Mouse (Mus musculus): ENCODE results near the gene Slc35a2. TPM values are rescaled to one million over a fixed set of nuclear protein-coding genes. Genes with fewer than 3 reads are reported as not detected.
"Not testable (repeated sequence)": the region's sequence is repeated elsewhere in the genome, so short reads cannot be mapped to it uniquely, and the experiment has no call there.

Slc35a2 gene
- polyA plus RNA-seq, 1 experiment from 2014 or later: 42.3 TPM

- Histone ChIP-seq H3K27me3 (no peaks in the 10 kb centered on the region), H3K27ac (no peak overlapping the region), H3K9ac (no peak overlapping the region), H3K4me1 (replicated peaks) (no peaks in the 10 kb centered on the region), H3K9me3 (no peaks in the 10 kb centered on the region), H3K36me3 (peaks cover 8% of the 10 kb centered on the region), H3K4me3 (no peak overlapping the region), H3K4me2 (no peak overlapping the region)
- WGBS: 100% methylated on average over 1 of the region's 1 CpGs
- ATAC-seq (ENCODE audit: low FRiP score): no peak
Measured at GRCm38 (mm10) chrX:7867141-7867540, 16.7 kb upstream of the Slc35a2 start.

GRCm38 (mm10) chrX:7868506-7868905 is 15.3 kb upstream of the Slc35a2 start:
- H3K4me1 ChIP-seq (replicated peaks): no peaks in the 10 kb centered on the region
- H3K27ac ChIP-seq: no peak overlapping the region
- no peak for ATAC-seq (ENCODE audit: low FRiP score)
- no peak overlapping the region for H3K9ac ChIP-seq
- no peak overlapping the region for H3K4me2 ChIP-seq
- no peaks in the 10 kb centered on the region for H3K27me3 ChIP-seq
- no peaks in the 10 kb centered on the region for H3K9me3 ChIP-seq
- peaks cover 21% of the 10 kb centered on the region for H3K36me3 ChIP-seq
- WGBS: 41% methylated on average over 2 of the region's 2 CpGs
- H3K4me3 ChIP-seq: no peak overlapping the region

DNA sequence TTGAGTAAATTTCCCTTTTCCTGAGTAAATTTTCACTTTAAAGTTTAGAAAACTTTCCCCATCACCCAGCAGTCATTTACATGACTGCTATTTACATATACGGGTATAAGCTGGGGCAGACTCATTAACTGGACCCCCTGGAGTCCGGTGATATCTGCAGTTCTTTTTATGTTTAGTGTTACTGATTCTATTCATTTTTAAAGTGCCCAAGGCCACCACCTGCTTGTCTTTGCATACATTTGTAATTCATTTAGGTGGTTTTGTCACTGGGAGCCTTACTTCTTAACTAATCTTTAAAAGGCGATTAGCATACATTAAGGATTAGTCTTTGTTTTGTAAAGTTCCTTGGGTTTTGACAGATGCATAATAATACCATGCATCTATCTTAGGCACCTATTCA is 14.0 kb upstream of the Slc35a2 start:
- H3K4me3 ChIP-seq: no peak overlapping the region
- H3K27ac ChIP-seq: no peak overlapping the region
- 42% methylated on average over 3 of the region's 3 CpGs for WGBS
- no peaks in the 10 kb centered on the region for H3K9me3 ChIP-seq
- no peak for ATAC-seq (ENCODE audit: low FRiP score)
- H3K4me2 ChIP-seq: no peak overlapping the region
- no peaks in the 10 kb centered on the region for H3K4me1 ChIP-seq (replicated peaks)
- no peaks in the 10 kb centered on the region for H3K27me3 ChIP-seq
- peaks cover 31% of the 10 kb centered on the region for H3K36me3 ChIP-seq
- H3K9ac ChIP-seq: no peak overlapping the region

DNA sequence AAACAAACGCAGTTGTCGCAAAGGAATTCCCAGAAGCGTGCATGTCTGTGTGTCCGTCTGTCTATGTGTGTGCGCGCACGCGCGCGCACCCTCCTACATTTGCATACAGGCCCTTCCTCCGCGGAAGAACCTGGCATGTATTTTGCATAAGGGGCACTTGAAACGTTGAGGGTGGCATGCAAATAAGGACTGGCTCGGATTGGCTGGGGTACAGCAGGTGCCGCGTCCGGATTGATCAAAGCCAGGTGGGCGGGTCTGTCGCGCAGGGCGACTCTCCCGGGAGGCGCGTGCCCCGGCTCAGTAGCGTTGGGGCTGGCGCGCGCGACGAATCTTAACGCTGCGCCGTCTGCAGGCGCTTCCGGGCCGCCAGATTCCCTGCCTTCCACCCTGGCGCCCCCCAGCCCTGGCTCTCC is 5.8 kb upstream of the Slc35a2 start, which contains the start of gene Pim2:
Gene Pim2 (plus strand): TSS at position 256 of the 413 bp plus-strand sequence.
- H3K9me3 ChIP-seq: no peaks in the 10 kb centered on the region
- 27% methylated on average over 37 of the region's 38 CpGs for WGBS

GRCm38 (mm10) chrX:7878495-7878894 is 5.3 kb upstream of the Slc35a2 start:
- Histone ChIP-seq H3K9me3 (no peaks in the 10 kb centered on the region), H3K9ac (peak overlapping the region; percentile 72), H3K4me3 (peak overlapping the region; percentile 50), H3K27ac (peak overlapping the region; percentile 76; the same call in 1 of the 2 replicates), H3K4me2 (peak overlapping the region; percentile 71), H3K27me3 (no peaks in the 10 kb centered on the region), H3K36me3 (peaks cover 15% of the 10 kb centered on the region), H3K4me1 (replicated peaks) (peaks cover 19% of the 10 kb centered on the region)
- peak; percentile 37 for ATAC-seq (ENCODE audit: low FRiP score)
- 15% methylated on average over 21 of the region's 21 CpGs for WGBS

More for the DNA sequence above, 5.8 kb upstream of the Slc35a2 start, which contains the start of gene Pim2:
- H3K4me2 ChIP-seq: peak within 1 kb of the TSS; percentile 71
- H3K4me1 ChIP-seq (replicated peaks): peaks cover 19% of the 10 kb centered on the region
- peak within 1 kb of the TSS; percentile 72 for H3K9ac ChIP-seq
- H3K4me3 ChIP-seq: peak within 1 kb of the TSS; percentile 50
- peak within 1 kb of the TSS; percentile 76 for H3K27ac ChIP-seq
- H3K36me3 ChIP-seq: peaks cover 19% of the 10 kb centered on the region
- ATAC-seq (ENCODE audit: low FRiP score): peak; percentile 92
- no peaks in the 10 kb centered on the region for H3K27me3 ChIP-seq

DNA sequence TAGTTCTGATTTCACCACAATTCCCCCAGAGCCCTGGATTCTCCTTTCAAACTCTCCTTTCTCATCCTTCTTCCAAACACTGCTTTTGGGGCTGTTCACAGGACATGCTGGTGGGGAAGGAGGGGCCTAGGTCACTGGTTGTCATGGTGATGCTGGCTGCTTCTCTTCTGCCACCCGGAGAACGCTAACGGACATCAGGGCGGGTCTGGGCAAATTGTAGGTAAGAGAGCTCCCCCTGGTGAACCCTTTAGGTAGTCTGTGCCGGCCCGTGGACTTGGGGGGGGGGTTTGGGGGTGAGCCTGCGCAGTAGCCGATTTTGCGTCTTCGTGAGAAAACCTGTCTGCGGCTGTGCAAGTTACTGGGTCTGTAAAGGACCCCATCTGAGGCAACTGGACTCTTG is 4.0 kb upstream of the Slc35a2 start:
- H3K4me2 ChIP-seq: peak overlapping the region; percentile 71
- H3K36me3 ChIP-seq: peaks cover 5% of the 10 kb centered on the region; the same call in 1 of the 2 replicates
- peak overlapping the region; percentile 50 for H3K4me3 ChIP-seq
- H3K27me3 ChIP-seq: no peaks in the 10 kb centered on the region
- 0 out of 2 replicates have a peak overlapping the region, but pooled peaks have one; percentile 23 for H3K27ac ChIP-seq
- H3K9ac ChIP-seq: peak overlapping the region; percentile 46; the same call in 1 of the 2 replicates
- peak; percentile 47 for ATAC-seq (ENCODE audit: low FRiP score)
- H3K9me3 ChIP-seq: no peaks in the 10 kb centered on the region
- peaks cover 21% of the 10 kb centered on the region for H3K4me1 ChIP-seq (replicated peaks)
- WGBS: 31% methylated on average over 10 of the region's 11 CpGs

GRCm38 (mm10) chrX:7898211-7898610 is 14.4 kb downstream of the Slc35a2 start:
- 29% methylated on average over 13 of the region's 13 CpGs for WGBS
- Histone ChIP-seq H3K4me1 (replicated peaks) (peaks cover 10% of the 10 kb centered on the region), H3K4me3 (peak overlapping the region; percentile 51), H3K27ac (peak overlapping the region; percentile 90), H3K9me3 (no peaks in the 10 kb centered on the region; the same call in 1 of the 2 replicates), H3K9ac (peak overlapping the region; percentile 69), H3K36me3 (peaks cover 21% of the 10 kb centered on the region), H3K4me2 (peak overlapping the region; percentile 59), H3K27me3 (no peaks in the 10 kb centered on the region)
- ATAC-seq (ENCODE audit: low FRiP score): no peak

DNA sequence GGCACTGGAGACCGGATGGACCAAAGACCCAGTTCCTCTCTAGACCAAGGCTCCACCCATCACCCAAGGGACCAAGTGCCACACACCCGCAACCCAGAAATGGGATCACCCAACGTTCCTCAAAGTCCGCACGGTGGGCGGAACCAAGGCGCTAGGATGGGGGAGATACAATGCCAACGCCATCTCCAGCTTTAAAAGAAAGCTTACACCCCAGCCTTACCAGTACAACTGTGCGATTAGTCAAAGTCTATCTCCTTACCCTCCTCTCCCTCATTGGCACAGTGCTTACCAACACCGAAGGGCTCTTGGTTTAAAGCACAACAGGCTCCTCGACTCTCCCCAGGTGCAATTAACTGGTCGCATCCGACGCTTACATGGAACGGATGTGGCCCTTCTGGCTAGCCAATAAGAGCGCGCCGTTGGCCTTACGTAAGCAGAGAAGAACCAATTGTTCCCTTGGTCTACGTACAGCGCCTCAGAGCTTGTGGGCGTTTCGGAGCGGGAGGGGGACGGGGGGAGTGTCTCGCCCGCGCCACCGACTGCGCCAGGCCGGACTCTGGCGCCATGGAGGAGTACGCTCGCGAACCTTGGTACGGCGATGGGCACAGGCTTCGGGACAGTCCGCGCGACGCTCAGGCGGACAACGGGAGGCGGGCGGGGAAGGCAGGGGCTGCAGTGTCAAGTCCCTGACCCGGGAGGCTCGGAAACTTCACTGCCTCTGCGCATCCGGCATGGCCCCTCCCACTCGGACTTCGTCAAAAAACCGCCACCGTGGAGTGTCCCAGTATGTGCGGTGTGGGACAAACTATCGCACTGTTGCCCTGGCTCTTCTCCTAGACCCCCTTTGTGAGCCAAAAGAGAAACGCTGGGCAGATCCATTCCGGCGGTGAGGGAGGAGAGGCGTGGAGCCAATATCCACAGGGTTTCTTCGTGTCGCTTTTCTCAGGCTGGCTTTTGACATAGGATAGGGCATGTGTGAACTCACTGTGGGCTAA is 15.3 kb downstream of the Slc35a2 start, which contains the start of the genes Pqbp1 and Timm17b:
Gene Pqbp1 (minus strand): TSS at position 390 of the 995 bp plus-strand sequence.
Gene Timm17b (plus strand): TSS at position 478 of the 995 bp plus-strand sequence.
- no peaks in the 10 kb centered on the region; the same call in 1 of the 2 replicates for H3K9me3 ChIP-seq
- H3K9ac ChIP-seq: peak within 1 kb of the TSS; percentile 73
- peak; percentile 99 for ATAC-seq (ENCODE audit: low FRiP score)
- WGBS: 14% methylated on average over 56 of the region's 62 CpGs
- H3K27ac ChIP-seq: peak within 1 kb of the TSS; percentile 90
- peaks cover 13% of the 10 kb centered on the region for H3K36me3 ChIP-seq
- H3K27me3 ChIP-seq: no peaks in the 10 kb centered on the region
- H3K4me2 ChIP-seq: peak within 1 kb of the TSS; percentile 59
- peaks cover 10% of the 10 kb centered on the region for H3K4me1 ChIP-seq (replicated peaks)
- peak within 1 kb of the TSS; percentile 51 for H3K4me3 ChIP-seq

DNA sequence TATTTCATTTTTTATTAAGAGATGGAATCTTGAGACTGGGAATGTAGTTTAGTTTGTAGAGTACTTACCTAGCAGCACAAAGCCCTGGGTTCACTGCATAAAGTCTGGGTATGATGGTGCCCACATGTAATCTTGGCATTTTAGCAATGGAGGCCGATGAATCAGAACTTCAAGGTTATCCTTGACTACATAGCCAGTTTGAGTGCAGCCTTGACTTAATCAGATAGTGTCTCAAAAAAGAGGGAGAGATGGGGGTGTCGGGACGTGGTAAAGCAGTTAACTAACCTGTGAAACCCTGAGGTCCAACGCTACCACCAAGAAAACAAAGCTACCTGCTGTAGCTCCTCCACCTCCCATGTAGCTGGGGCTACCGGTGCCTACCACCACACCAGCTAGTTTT is 20.6 kb downstream of the Slc35a2 start:
- Histone ChIP-seq H3K4me3 (no peak overlapping the region), H3K27ac (no peak overlapping the region), H3K9ac (no peak overlapping the region), H3K9me3 (no peaks in the 10 kb centered on the region; the same call in 1 of the 2 replicates), H3K36me3 (peaks cover 15% of the 10 kb centered on the region), H3K4me2 (no peak overlapping the region), H3K27me3 (no peaks in the 10 kb centered on the region), H3K4me1 (replicated peaks) (no peaks in the 10 kb centered on the region; the same call in 1 of the 2 replicates)
- no peak for ATAC-seq (ENCODE audit: low FRiP score)
- 89% methylated on average over 5 of the region's 5 CpGs for WGBS

DNA sequence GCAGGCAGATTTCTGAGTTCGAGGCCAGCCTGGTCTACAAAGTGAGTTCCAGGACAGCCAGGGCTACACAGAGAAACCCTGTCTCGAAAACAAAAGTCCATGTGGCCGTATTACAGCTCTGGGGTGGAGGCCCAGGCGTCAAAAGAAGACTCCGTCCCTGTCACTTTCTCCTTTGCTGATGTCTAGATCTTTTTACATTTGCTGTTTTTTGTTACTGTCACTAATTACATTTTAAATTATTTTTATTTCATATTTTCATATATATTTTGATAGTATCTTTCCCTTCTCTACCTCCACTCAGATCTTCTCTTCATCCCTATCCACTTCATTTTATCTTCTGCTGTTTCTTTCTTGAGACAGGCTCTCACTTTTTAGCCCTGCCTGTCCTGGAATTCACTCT is 23.9 kb downstream of the Slc35a2 start, which contains the start of gene Gm10491:
Gene Gm10491 (minus strand): TSS at position 101 of the 400 bp plus-strand sequence.
- no peak for ATAC-seq (ENCODE audit: low FRiP score)
- no peak within 1 kb of the TSS for H3K9ac ChIP-seq
- H3K9me3 ChIP-seq: no peaks in the 10 kb centered on the region
- no peak within 1 kb of the TSS for H3K4me2 ChIP-seq
- WGBS: 88% methylated on average over 5 of the region's 5 CpGs
- H3K36me3 ChIP-seq: peaks cover 15% of the 10 kb centered on the region
- no peak within 1 kb of the TSS for H3K4me3 ChIP-seq
- no peaks in the 10 kb centered on the region for H3K27me3 ChIP-seq
- H3K27ac ChIP-seq: no peak within 1 kb of the TSS
- no peaks in the 10 kb centered on the region; the same call in 1 of the 2 replicates for H3K4me1 ChIP-seq (replicated peaks)

DNA sequence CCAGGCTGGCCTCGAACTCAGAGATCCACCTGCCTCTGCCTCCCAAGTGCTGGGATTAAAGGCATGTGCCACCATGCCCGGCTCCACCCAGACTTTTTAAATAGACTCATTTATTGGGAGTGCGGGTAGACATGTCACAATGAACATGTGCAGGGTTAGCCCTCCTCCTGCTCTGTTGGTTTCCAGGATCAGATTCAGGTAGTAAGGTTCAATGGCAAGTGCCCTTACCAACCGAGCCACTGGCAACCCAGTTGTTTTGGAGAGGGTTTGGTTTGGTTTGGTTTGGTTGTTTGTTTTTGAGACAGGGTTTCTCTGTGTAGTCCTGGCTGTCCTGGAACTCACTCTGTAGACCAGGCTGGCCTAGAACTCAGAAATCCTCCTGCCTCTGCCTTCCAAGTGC is 25.4 kb downstream of the Slc35a2 start, which contains the start of gene Gm10490:
Gene Gm10490 (plus strand): TSS at position 301 of the 400 bp plus-strand sequence.
- not testable (repeated sequence) for ATAC-seq (ENCODE audit: low FRiP score)
- WGBS: 87% methylated on average over 4 of the region's 4 CpGs

GRCm38 (mm10) chrX:7910473-7910872 is 26.6 kb downstream of the Slc35a2 start:
- no peak overlapping the region for H3K9ac ChIP-seq
- H3K4me3 ChIP-seq: no peak overlapping the region
- ATAC-seq (ENCODE audit: low FRiP score): no peak
- no peak overlapping the region for H3K27ac ChIP-seq
- WGBS: 54% methylated on average over 6 of the region's 6 CpGs
- no peak overlapping the region for H3K4me2 ChIP-seq
- no peaks in the 10 kb centered on the region; the same call in 1 of the 2 replicates for H3K4me1 ChIP-seq (replicated peaks)
- H3K9me3 ChIP-seq: no peaks in the 10 kb centered on the region
- H3K36me3 ChIP-seq: peaks cover 15% of the 10 kb centered on the region
- no peaks in the 10 kb centered on the region for H3K27me3 ChIP-seq

More for the DNA sequence above, 25.4 kb downstream of the Slc35a2 start, which contains the start of gene Gm10490:
- H3K27ac ChIP-seq; H3K9me3 ChIP-seq; H3K27me3 ChIP-seq; H3K4me3 ChIP-seq; H3K4me1 ChIP-seq (replicated peaks); H3K9ac ChIP-seq; H3K4me2 ChIP-seq: not testable (repeated sequence)
- H3K36me3 ChIP-seq: peaks cover 15% of the 10 kb centered on the region
